Mouse (Mus musculus): ENCODE measurements around the gene Ccnl2. TPM values are rescaled to one million over a fixed set of nuclear protein-coding genes. Genes with fewer than 3 reads are reported as not detected.

Ccnl2 gene
- total RNA-seq, 1 experiment: 103 TPM

GRCm38 (mm10) chr4:155854991-155855390 is 42.7 kb downstream of the Ccnl2 start:
- no peak overlapping the region for H3K4me3 ChIP-seq (ENCODE audit: insufficient read depth in 1 of 2, low read depth in 1 of 2, low read length in 2 of 2, poor library complexity in 1 of 2, severe bottlenecking in 1 of 2)
- no peak for DNase-seq (ENCODE audit: low read depth, low spot score)
- in situ Hi-C loops (cut with MboI; ENCODE audit: low sequenced_read_pairs in 2 of 2, unreplicated experiment in 2 of 2): no loop called here
- no peaks in the 10 kb centered on the region; a peak in 1 of 4 replicates for H3K4me1 ChIP-seq (ENCODE audit: control insufficient read depth in 2 of 2, insufficient read depth in 2 of 2, low read length in 2 of 2, poor library complexity in 1 of 2)
- peaks cover 28% of the 10 kb centered on the region; the same call in 1 of the 2 replicates for H3K36me3 ChIP-seq (ENCODE audit: control insufficient read depth, insufficient read depth, low read length, poor library complexity, severe bottlenecking)
- H3K27ac ChIP-seq (ENCODE audit: insufficient read depth, low read depth, low read length, poor library complexity, severe bottlenecking): no peak overlapping the region
- no peaks in the 10 kb centered on the region for H3K9me3 ChIP-seq (ENCODE audit: control insufficient read depth, insufficient read depth, low read depth, low read length)
- no peak for TF ChIP-seq ZC3H11A (IDR thresholded peaks at IDR 0.05; ENCODE audit: borderline replicate concordance, low read depth, low read length)
- TF ChIP-seq CHD2 (IDR thresholded peaks at IDR 0.05; ENCODE audit: low read depth, low read length): no peak
- TF ChIP-seq MAFK (IDR thresholded peaks at IDR 0.05; ENCODE audit: insufficient read depth, low read depth, low read length): no peak
- TF ChIP-seq HCFC1 (IDR thresholded peaks at IDR 0.05; ENCODE audit: borderline replicate concordance, insufficient read depth, low read length): no peak
- no peak for TF ChIP-seq ZNF384 (IDR thresholded peaks at IDR 0.05; ENCODE audit: low read depth, low read length)
- no peak overlapping the region for H3K9ac ChIP-seq (ENCODE audit: insufficient read depth, low read depth, low read length, poor library complexity, severe bottlenecking)

DNA sequence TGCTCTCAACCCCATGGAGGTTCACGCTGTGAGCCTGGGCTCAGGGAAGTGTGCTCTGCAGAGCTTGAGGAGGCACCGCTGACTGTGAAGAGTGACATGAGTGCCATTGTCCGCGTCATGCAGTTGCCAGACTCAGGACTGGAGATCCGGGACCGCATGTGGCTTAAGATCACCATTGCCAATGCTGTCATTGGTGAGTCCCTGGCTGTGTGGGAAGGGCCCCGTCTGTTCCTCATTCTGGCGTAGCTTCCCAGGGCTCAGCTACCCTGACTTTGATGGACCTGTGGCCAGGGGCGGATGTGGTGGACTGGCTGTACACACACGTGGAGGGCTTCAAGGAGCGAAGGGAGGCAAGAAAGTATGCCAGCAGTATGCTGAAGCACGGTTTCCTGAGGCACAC is 43.8 kb downstream of the Ccnl2 start:
- in situ Hi-C loops (cut with MboI; ENCODE audit: low sequenced_read_pairs in 2 of 2, unreplicated experiment in 2 of 2): no loop called here
- no peak overlapping the region for H3K4me3 ChIP-seq (ENCODE audit: insufficient read depth in 1 of 2, low read depth in 1 of 2, low read length in 2 of 2, poor library complexity in 1 of 2, severe bottlenecking in 1 of 2)
- H3K36me3 ChIP-seq (ENCODE audit: control insufficient read depth, insufficient read depth, low read length, poor library complexity, severe bottlenecking): peaks cover 35% of the 10 kb centered on the region; the same call in 1 of the 2 replicates
- H3K27ac ChIP-seq (ENCODE audit: insufficient read depth, low read depth, low read length, poor library complexity, severe bottlenecking): no peak overlapping the region
- TF ChIP-seq CHD2 (IDR thresholded peaks at IDR 0.05; ENCODE audit: low read depth, low read length) (no peak), MAFK (IDR thresholded peaks at IDR 0.05; ENCODE audit: insufficient read depth, low read depth, low read length) (no peak), ZC3H11A (IDR thresholded peaks at IDR 0.05; ENCODE audit: borderline replicate concordance, low read depth, low read length) (no peak), ZNF384 (IDR thresholded peaks at IDR 0.05; ENCODE audit: low read depth, low read length) (no peak), HCFC1 (IDR thresholded peaks at IDR 0.05; ENCODE audit: borderline replicate concordance, insufficient read depth, low read length) (no peak)
- no peaks in the 10 kb centered on the region; a peak in 1 of 4 replicates for H3K4me1 ChIP-seq (ENCODE audit: control insufficient read depth in 2 of 2, insufficient read depth in 2 of 2, low read length in 2 of 2, poor library complexity in 1 of 2)
- H3K9ac ChIP-seq (ENCODE audit: insufficient read depth, low read depth, low read length, poor library complexity, severe bottlenecking): no peak overlapping the region
- no peak for DNase-seq (ENCODE audit: low read depth, low spot score)
- no peaks in the 10 kb centered on the region for H3K9me3 ChIP-seq (ENCODE audit: control insufficient read depth, insufficient read depth, low read depth, low read length)

DNA sequence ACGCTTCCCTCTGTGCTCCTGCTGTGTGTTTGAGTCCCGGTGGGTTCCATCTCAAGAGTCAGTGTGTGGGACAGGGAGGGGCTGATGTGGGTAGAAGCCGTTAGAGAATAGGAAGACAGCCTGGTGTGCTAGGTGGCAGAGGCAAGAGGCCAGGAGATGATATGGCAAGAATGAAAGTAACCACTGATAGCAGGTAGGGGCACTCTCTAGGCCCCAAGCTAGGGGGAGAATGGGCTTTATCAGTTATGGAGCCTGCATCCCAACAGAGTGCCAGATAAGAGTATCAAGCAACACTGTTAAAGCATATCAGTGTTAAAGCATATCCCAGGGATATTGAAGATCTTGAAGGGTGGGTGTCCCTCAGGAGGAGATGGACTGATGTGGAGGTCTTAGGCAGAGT is 44.6 kb downstream of the Ccnl2 start:
- Histone ChIP-seq H3K4me1 (ENCODE audit: control insufficient read depth in 2 of 2, insufficient read depth in 2 of 2, low read length in 2 of 2, poor library complexity in 1 of 2) (no peaks in the 10 kb centered on the region; a peak in 1 of 4 replicates), H3K9ac (ENCODE audit: insufficient read depth, low read depth, low read length, poor library complexity, severe bottlenecking) (no peak overlapping the region), H3K27ac (ENCODE audit: insufficient read depth, low read depth, low read length, poor library complexity, severe bottlenecking) (peak overlapping the region; percentile 9; the same call in 1 of the 2 replicates), H3K36me3 (ENCODE audit: control insufficient read depth, insufficient read depth, low read length, poor library complexity, severe bottlenecking) (peaks cover 35% of the 10 kb centered on the region; the same call in 1 of the 2 replicates), H3K4me3 (ENCODE audit: insufficient read depth in 1 of 2, low read depth in 1 of 2, low read length in 2 of 2, poor library complexity in 1 of 2, severe bottlenecking in 1 of 2) (no peak overlapping the region), H3K9me3 (ENCODE audit: control insufficient read depth, insufficient read depth, low read depth, low read length) (no peaks in the 10 kb centered on the region)
- no peak for DNase-seq (ENCODE audit: low read depth, low spot score)
- no peak for TF ChIP-seq HCFC1 (IDR thresholded peaks at IDR 0.05; ENCODE audit: borderline replicate concordance, insufficient read depth, low read length)
- TF ChIP-seq ZC3H11A (IDR thresholded peaks at IDR 0.05; ENCODE audit: borderline replicate concordance, low read depth, low read length): no peak
- TF ChIP-seq MAFK (IDR thresholded peaks at IDR 0.05; ENCODE audit: insufficient read depth, low read depth, low read length): no peak
- TF ChIP-seq ZNF384 (IDR thresholded peaks at IDR 0.05; ENCODE audit: low read depth, low read length): no peak
- no peak for TF ChIP-seq CHD2 (IDR thresholded peaks at IDR 0.05; ENCODE audit: low read depth, low read length)
- in situ Hi-C loops (cut with MboI; ENCODE audit: low sequenced_read_pairs in 2 of 2, unreplicated experiment in 2 of 2): no loop called here

GRCm38 (mm10) chr4:155859318-155859717 is 47.0 kb downstream of the Ccnl2 start:
- no peak for DNase-seq (ENCODE audit: low read depth, low spot score)
- Histone ChIP-seq H3K9ac (ENCODE audit: insufficient read depth, low read depth, low read length, poor library complexity, severe bottlenecking) (no peak overlapping the region), H3K4me3 (ENCODE audit: insufficient read depth in 1 of 2, low read depth in 1 of 2, low read length in 2 of 2, poor library complexity in 1 of 2, severe bottlenecking in 1 of 2) (no peak overlapping the region), H3K27ac (ENCODE audit: insufficient read depth, low read depth, low read length, poor library complexity, severe bottlenecking) (no peak overlapping the region), H3K4me1 (ENCODE audit: control insufficient read depth in 2 of 2, insufficient read depth in 2 of 2, low read length in 2 of 2, poor library complexity in 1 of 2) (no peaks in the 10 kb centered on the region; a peak in 1 of 4 replicates), H3K36me3 (ENCODE audit: control insufficient read depth, insufficient read depth, low read length, poor library complexity, severe bottlenecking) (peaks cover 35% of the 10 kb centered on the region; the same call in 1 of the 2 replicates), H3K9me3 (ENCODE audit: control insufficient read depth, insufficient read depth, low read depth, low read length) (no peaks in the 10 kb centered on the region)
- in situ Hi-C loops (cut with MboI; ENCODE audit: low sequenced_read_pairs in 2 of 2, unreplicated experiment in 2 of 2): no loop called here
- TF ChIP-seq MAFK (IDR thresholded peaks at IDR 0.05; ENCODE audit: insufficient read depth, low read depth, low read length) (no peak), ZC3H11A (IDR thresholded peaks at IDR 0.05; ENCODE audit: borderline replicate concordance, low read depth, low read length) (no peak), ZNF384 (IDR thresholded peaks at IDR 0.05; ENCODE audit: low read depth, low read length) (no peak), HCFC1 (IDR thresholded peaks at IDR 0.05; ENCODE audit: borderline replicate concordance, insufficient read depth, low read length) (0 out of 2 replicates have a peak, but pooled peaks have one; percentile 34), CHD2 (IDR thresholded peaks at IDR 0.05; ENCODE audit: low read depth, low read length) (no peak)
